ENCODE assay signal across 8 mouse cellular contexts in genomic region chr10:117282049-117282448, GRCm38 (mm10). TPM values are rescaled to one million over a fixed set of nuclear protein-coding genes. Genes with fewer than 3 reads are reported as not detected.
DNase-seq lines count a peak whose midpoint lies in the region; ATAC-seq and TF ChIP-seq lines count a peak whose summit lies in the region.

TSS of gene Lyz2 (minus strand) at chr10:117282321.

- TF ChIP-seq CTCF in intestine, postnatal 0 days (IDR thresholded peaks at IDR 0.05; ENCODE audit: low read depth): no peak
- no peak for TF ChIP-seq CTCF in lung, postnatal 0 days (IDR thresholded peaks at IDR 0.05)

- H3K27ac ChIP-seq in brown adipose tissue, adult 24 weeks (replicated peaks; ENCODE audit: low read depth, low read length): peak within 1 kb of the TSS; percentile 63
- no peak within 1 kb of the TSS for H3K27ac ChIP-seq in intestine, postnatal 0 days (ENCODE audit: low read depth, low read length)
- no peak within 1 kb of the TSS for H3K27ac ChIP-seq in lung, postnatal 0 days (ENCODE audit: low read length)
- H3K27ac ChIP-seq in stomach, embryonic 16.5 days (ENCODE audit: low read length): peak within 1 kb of the TSS; percentile 56; the same call in 1 of the 2 replicates

- no peaks in the 10 kb centered on the region for H3K27me3 ChIP-seq in intestine, postnatal 0 days (replicated peaks; ENCODE audit: control insufficient read depth, insufficient read depth, low read length)
- H3K27me3 ChIP-seq in lung, postnatal 0 days (replicated peaks; ENCODE audit: insufficient read depth, low read length): no peaks in the 10 kb centered on the region
- H3K27me3 ChIP-seq in stomach, embryonic 16.5 days (ENCODE audit: control insufficient read depth, insufficient read depth, low read length): no peaks in the 10 kb centered on the region

- H3K4me1 ChIP-seq in brown adipose tissue, adult 24 weeks (ENCODE audit: control insufficient read depth, insufficient read depth, insufficient read length, low read length): no peaks in the 10 kb centered on the region
- no peaks in the 10 kb centered on the region for H3K4me1 ChIP-seq in intestine, postnatal 0 days (replicated peaks; ENCODE audit: control insufficient read depth, insufficient read depth, low read length)
- H3K4me1 ChIP-seq in lung, postnatal 0 days (ENCODE audit: insufficient read depth, low read depth, low read length): no peaks in the 10 kb centered on the region
- no peaks in the 10 kb centered on the region for H3K4me1 ChIP-seq in stomach, embryonic 16.5 days (ENCODE audit: control insufficient read depth, insufficient read depth, low read length)

- TF ChIP-seq EP300 in lung, postnatal 0 days (IDR thresholded peaks at IDR 0.05): no peak

- DNase-seq in left cerebral cortex, adult 8-10 months (ENCODE audit: low spot score in 2 of 2): no peak
- DNase-seq in left cerebral cortex, postnatal 4 days: no peak
- peak; percentile 46 to 62 for DNase-seq in heart, adult 18-20 months
- peak; percentile 57 for DNase-seq in lung, postnatal 0 days (ENCODE audit: low spot score)
- DNase-seq in frontal cortex, postnatal 14 days (ENCODE audit: low spot score in 2 of 2): no peak

- H3K9ac ChIP-seq in intestine, postnatal 0 days (ENCODE audit: low read depth, low read length): no peak within 1 kb of the TSS
- H3K9ac ChIP-seq in lung, postnatal 0 days (replicated peaks; ENCODE audit: low read depth): no peak within 1 kb of the TSS
- H3K9ac ChIP-seq in stomach, embryonic 16.5 days (ENCODE audit: low read length): 0 out of 2 replicates have a peak within 1 kb of the TSS, but pooled peaks have one; percentile 12

- intact Hi-C loops in left cerebral cortex, postnatal 4 days (cut with DNase I): no loop called here

- H3K9me3 ChIP-seq in intestine, postnatal 0 days (ENCODE audit: control insufficient read depth): no peaks in the 10 kb centered on the region
- no peaks in the 10 kb centered on the region for H3K9me3 ChIP-seq in lung, postnatal 0 days (ENCODE audit: low read length)
- H3K9me3 ChIP-seq in stomach, embryonic 16.5 days (replicated peaks; ENCODE audit: control insufficient read depth, low read length): no peaks in the 10 kb centered on the region

- no peak for ATAC-seq in intestine, postnatal 0 days
- ATAC-seq in lung, postnatal 0 days: peak; percentile 30; the same call in 1 of the 2 replicates
- peak; percentile 75 for ATAC-seq in stomach, embryonic 16.5 days (ENCODE audit: insufficient read depth, low FRiP score)

- WGBS in intestine, postnatal 0 days: 51% methylated on average over 4 of the region's 4 CpGs
- WGBS in lung, postnatal 0 days: 35% methylated on average over 4 of the region's 4 CpGs
- 28% methylated on average over 4 of the region's 4 CpGs for WGBS in stomach, embryonic 16.5 days

- no peak within 1 kb of the TSS; the same call in 1 of the 2 replicates for H3K4me2 ChIP-seq in intestine, postnatal 0 days (replicated peaks; ENCODE audit: low read depth)
- peak within 1 kb of the TSS; percentile 32 for H3K4me2 ChIP-seq in lung, postnatal 0 days (replicated peaks; ENCODE audit: low read depth, low read length)
- H3K4me2 ChIP-seq in stomach, embryonic 16.5 days (ENCODE audit: low read depth, low read length): peak within 1 kb of the TSS; percentile 20; the same call in 1 of the 2 replicates

- H3K36me3 ChIP-seq in intestine, postnatal 0 days (ENCODE audit: control insufficient read depth, insufficient read depth): no peaks in the 10 kb centered on the region
- H3K36me3 ChIP-seq in lung, postnatal 0 days (ENCODE audit: insufficient read depth, low read length): no peaks in the 10 kb centered on the region
- H3K36me3 ChIP-seq in stomach, embryonic 16.5 days (ENCODE audit: control insufficient read depth, insufficient read depth, low read length): no peaks in the 10 kb centered on the region

- H3K4me3 ChIP-seq in brown adipose tissue, adult 24 weeks (ENCODE audit: insufficient read depth, low read depth, low read length): peak within 1 kb of the TSS; percentile 49
- no peak within 1 kb of the TSS for H3K4me3 ChIP-seq in intestine, postnatal 0 days (ENCODE audit: low read depth, low read length)
- H3K4me3 ChIP-seq in lung, postnatal 0 days (ENCODE audit: low read depth, low read length): peak within 1 kb of the TSS; percentile 4; the same call in 1 of the 2 replicates
- 0 out of 2 replicates have a peak within 1 kb of the TSS, but pooled peaks have one; percentile 3 for H3K4me3 ChIP-seq in stomach, embryonic 16.5 days (replicated peaks; ENCODE audit: low read length)

RNA-seq across cellular contexts. Expression of gene Lyz2, which starts in this region (rescaled TPM):
- total RNA-seq in left cerebral cortex, adult 8-10 months (2022): 100 to 1,000 TPM in 2 of 4 experiments, 10 to 100 TPM in 2; 15.6 to 138 (median 65.3) TPM
- total RNA-seq in left cerebral cortex, postnatal 4 days (2021): 10 to 100 TPM in 1 of 2 experiments, 1 to 10 TPM in 1; 8.6 to 11.3 TPM
- 168 and 210 TPM in 2 replicates for polyA plus RNA-seq in brown adipose tissue, adult 24 weeks (2012; ENCODE audit: insufficient read depth, insufficient read length, missing spikeins)
- total RNA-seq in heart, adult 18-20 months (2021): 100 to 1,000 TPM; 145 to 223 TPM
- polyA plus RNA-seq in intestine, postnatal 0 days (2015; fragmentation: Nextera tagmentation; extraction: Ambion mirVana): 43.9 and 47.9 TPM in 2 replicates
- 2,893 and 3,526 TPM in 2 replicates for polyA plus RNA-seq in lung, postnatal 0 days (2015; fragmentation: Nextera tagmentation; extraction: Ambion mirVana)
- polyA plus RNA-seq in stomach, embryonic 16.5 days (2015; fragmentation: Nextera tagmentation; extraction: Ambion mirVana): 216 and 331 TPM in 2 replicates

Comparison
In these comparisons a context has a peak if more than half of its experiments do, and no peak if none do; other contexts are left out.
1. DNase-seq: peak in heart, adult 18-20 months (2 of 2) and lung, postnatal 0 days (single experiment); none in left cerebral cortex, adult 8-10 months (0 of 2), left cerebral cortex, postnatal 4 days (single experiment) and frontal cortex, postnatal 14 days (0 of 2).
2. H3K27ac ChIP-seq: peak in brown adipose tissue, adult 24 weeks (single experiment) and stomach, embryonic 16.5 days (single experiment); none in intestine, postnatal 0 days (single experiment) and lung, postnatal 0 days (single experiment).